Mouse (Mus musculus) bone marrow macrophage, adult 2 months (primary cell): ENCODE measurements around the gene Afap1.

Experiments
- CTCF ChIP-seq: IDR thresholded peaks from 2 replicates; pipeline ENCODE4 v1.5.1; 2012; ENCODE audit warnings: low read depth, mild to moderate bottlenecking, low read length, moderate library complexity
- POLR2A ChIP-seq: IDR thresholded peaks from 2 replicates; pipeline ENCODE4 v1.6.1; 2012; ENCODE audit warnings: mild to moderate bottlenecking, low read depth, low read length, borderline replicate concordance

DNA sequence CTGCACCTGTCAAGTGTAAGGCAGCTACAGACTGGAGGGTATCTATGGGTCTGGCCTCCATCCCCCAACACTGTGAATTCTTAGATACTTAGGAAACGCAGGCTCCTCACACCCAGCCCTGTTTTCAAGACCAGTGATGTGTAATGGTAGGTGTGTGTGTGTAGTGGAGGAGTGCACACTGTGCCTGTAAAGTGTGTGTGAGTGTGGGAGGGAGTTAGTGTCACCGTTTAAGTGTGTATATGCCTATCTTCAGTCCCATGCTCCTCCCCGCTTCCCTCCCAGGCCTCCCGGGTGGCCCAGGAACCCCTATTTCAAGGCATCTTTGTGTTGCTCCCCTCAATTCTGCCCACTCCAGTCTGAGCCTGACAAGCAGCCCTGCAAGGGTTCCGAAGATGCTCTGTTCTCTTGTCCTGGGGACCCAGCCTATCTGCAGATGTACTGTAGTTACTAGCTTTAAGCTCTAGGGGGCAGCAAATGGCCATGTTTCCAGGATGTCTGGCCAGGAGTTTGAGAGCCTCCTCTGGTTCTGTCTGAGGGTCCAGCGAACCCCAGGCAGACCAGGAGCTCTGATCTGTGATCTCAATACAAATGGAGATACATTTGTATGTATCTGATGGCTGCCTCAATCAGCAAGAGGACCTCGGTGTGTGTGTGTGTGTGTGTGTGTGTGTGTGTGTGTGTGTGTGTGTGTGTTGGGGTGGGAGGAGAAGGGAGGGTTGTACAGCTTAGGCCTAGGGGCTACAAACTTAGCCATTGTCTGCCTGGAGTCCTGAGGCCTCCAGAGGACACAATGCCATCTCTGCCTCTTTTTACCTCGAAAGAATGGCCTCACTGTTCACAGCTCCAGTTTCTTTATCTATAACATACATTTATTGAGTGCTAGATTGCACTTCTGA, 140.7 kb downstream of the Afap1 start:
- TF ChIP-seq CTCF (peak; percentile 68), POLR2A (no peak)
